In the genomic region with DNA sequence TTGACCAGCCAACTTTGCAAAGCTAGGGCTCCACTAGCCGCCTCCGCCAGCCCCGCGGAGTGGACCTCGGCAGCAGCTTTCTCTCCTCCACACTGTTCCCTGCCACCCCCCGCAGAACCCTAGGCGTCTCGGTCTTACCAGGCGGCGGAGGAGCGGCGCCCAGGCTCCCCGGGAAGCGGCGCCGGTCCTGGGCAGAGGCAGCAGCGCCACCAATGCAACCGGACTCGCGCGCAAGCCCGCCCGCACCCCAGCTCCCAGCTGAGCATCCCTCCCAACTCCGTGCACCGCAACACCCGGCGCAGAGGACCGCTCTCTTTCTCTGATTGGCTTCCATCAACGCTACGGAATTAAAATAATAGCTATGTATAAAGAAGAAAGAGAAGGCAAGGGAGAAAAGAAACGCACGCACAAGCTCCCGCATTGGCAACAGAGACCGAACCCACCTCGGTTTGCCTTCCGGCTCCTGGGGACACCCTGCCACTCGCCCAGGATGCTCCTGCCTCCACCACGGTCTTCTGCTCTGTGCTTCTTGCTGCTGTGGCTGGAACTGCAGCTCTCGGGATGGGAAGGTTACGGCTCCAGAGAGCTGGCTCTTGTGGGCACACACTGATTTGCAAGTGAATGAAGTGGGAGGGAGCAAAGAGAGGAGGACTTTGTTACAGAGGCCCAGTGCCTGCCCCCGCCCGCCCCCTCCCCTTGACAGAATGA, we compare ENCODE assay signal across 8 mouse cellular contexts. TPM values are rescaled to one million over a fixed set of nuclear protein-coding genes. Genes with fewer than 3 reads are reported as not detected.
A peak's percentile ranks its signal among the peaks of the same experiment; 100 is the strongest.
DNase-seq lines count a peak whose midpoint lies in the region; ATAC-seq and TF ChIP-seq lines count a peak whose summit lies in the region.

A gene (minus strand): TSS at position 605 of the 708 bp plus-strand sequence.

- no peaks in the 10 kb centered on the region for H3K36me3 ChIP-seq in forebrain, postnatal 0 days (ENCODE audit: insufficient read depth)
- H3K36me3 ChIP-seq in intestine, postnatal 0 days (ENCODE audit: control insufficient read depth, insufficient read depth), result no peaks in the 10 kb centered on the region
- no peaks in the 10 kb centered on the region for H3K36me3 ChIP-seq in midbrain, embryonic 12.5 days

- no peaks in the 10 kb centered on the region for H3K9me3 ChIP-seq in forebrain, postnatal 0 days (ENCODE audit: low read length)
- H3K9me3 ChIP-seq in intestine, postnatal 0 days (ENCODE audit: control insufficient read depth), result no peaks in the 10 kb centered on the region
- H3K9me3 ChIP-seq in midbrain, embryonic 12.5 days, result no peaks in the 10 kb centered on the region

- no peaks in the 10 kb centered on the region for H3K4me1 ChIP-seq in forebrain, postnatal 0 days (ENCODE audit: insufficient read depth)
- no peaks in the 10 kb centered on the region for H3K4me1 ChIP-seq in intestine, postnatal 0 days (replicated peaks; ENCODE audit: control insufficient read depth, insufficient read depth, low read length)
- H3K4me1 ChIP-seq in midbrain, embryonic 12.5 days, result peaks cover 23% of the 10 kb centered on the region

- H3K9ac ChIP-seq in forebrain, postnatal 0 days, result peak within 1 kb of the TSS; percentile 52
- no peak within 1 kb of the TSS for H3K9ac ChIP-seq in intestine, postnatal 0 days (ENCODE audit: low read depth, low read length)
- peak within 1 kb of the TSS; percentile 70 for H3K9ac ChIP-seq in midbrain, embryonic 12.5 days (replicated peaks)

- peak; percentile 37 for DNase-seq in gastrocnemius, postnatal 10 days
- no peak for DNase-seq in gastrocnemius, adult 18-20 months (ENCODE audit: low spot score)
- peak; percentile 10 to 39 for DNase-seq in cerebellum, adult 18-20 months
- DNase-seq in forebrain, postnatal 0 days, result peak; percentile 76
- peak; percentile 68 to 70 for DNase-seq in left cerebral cortex, postnatal 14 days (ENCODE audit: low spot score in 2 of 2)
- no peak for DNase-seq in natural killer cell, adult 2 months (ENCODE audit: low spot score in 2 of 2)

- H3K27ac ChIP-seq in forebrain, postnatal 0 days (ENCODE audit: low read depth, low read length), result peak within 1 kb of the TSS; percentile 80
- H3K27ac ChIP-seq in intestine, postnatal 0 days (ENCODE audit: low read depth, low read length), result no peak within 1 kb of the TSS
- H3K27ac ChIP-seq in midbrain, embryonic 12.5 days (replicated peaks), result peak within 1 kb of the TSS; percentile 84

- intact Hi-C loops in left cerebral cortex, postnatal 14 days (cut with DNase I), result loop anchor here (5.0 to 10.0 kb wide), 4 partner anchors 36 to 298 kb away; no protein-coding TSS in a partner anchor

- ATAC-seq in forebrain, postnatal 0 days, result peak; percentile 93
- ATAC-seq in intestine, postnatal 0 days, result peak; percentile 46
- ATAC-seq in midbrain, embryonic 12.5 days (ENCODE audit: low FRiP score, low read depth), result peak; percentile 95

- H3K4me3 ChIP-seq in forebrain, postnatal 0 days (ENCODE audit: low read depth, low read length), result peak within 1 kb of the TSS; percentile 65
- H3K4me3 ChIP-seq in intestine, postnatal 0 days (ENCODE audit: low read depth, low read length), result peak within 1 kb of the TSS; percentile 49
- H3K4me3 ChIP-seq in midbrain, embryonic 12.5 days, result peak within 1 kb of the TSS; percentile 68

- WGBS in forebrain, postnatal 0 days, result under 1% methylated on average over 42 of the region's 42 CpGs
- WGBS in intestine, postnatal 0 days, result 2% methylated on average over 42 of the region's 42 CpGs
- under 1% methylated on average over 42 of the region's 42 CpGs for WGBS in midbrain, embryonic 12.5 days

- no peaks in the 10 kb centered on the region for H3K27me3 ChIP-seq in forebrain, postnatal 0 days (ENCODE audit: insufficient read depth, low read length)
- peaks cover 13% of the 10 kb centered on the region; the same call in 1 of the 2 replicates for H3K27me3 ChIP-seq in intestine, postnatal 0 days (replicated peaks; ENCODE audit: control insufficient read depth, insufficient read depth, low read length)
- H3K27me3 ChIP-seq in midbrain, embryonic 12.5 days, result peaks cover 22% of the 10 kb centered on the region

- TF ChIP-seq CTCF in forebrain, postnatal 0 days (IDR thresholded peaks at IDR 0.05; ENCODE audit: low read depth), result peak; percentile 59
- TF ChIP-seq CTCF in intestine, postnatal 0 days (IDR thresholded peaks at IDR 0.05; ENCODE audit: low read depth), result peak; percentile 33

- H3K4me2 ChIP-seq in forebrain, postnatal 0 days (ENCODE audit: low read depth), result peak within 1 kb of the TSS; percentile 93
- peak within 1 kb of the TSS; percentile 73 for H3K4me2 ChIP-seq in intestine, postnatal 0 days (replicated peaks; ENCODE audit: low read depth)
- peak within 1 kb of the TSS; percentile 82 for H3K4me2 ChIP-seq in midbrain, embryonic 12.5 days (replicated peaks)

RNA-seq across cellular contexts. Expression of the gene that starts here (rescaled TPM):
- total RNA-seq in gastrocnemius, postnatal 10 days (2021), result 1 to 10 TPM; 1.5 to 2.0 TPM
- total RNA-seq in gastrocnemius, adult 18-20 months (2021), result under 1 TPM; 0.14 to 0.23 TPM
- total RNA-seq in forebrain, postnatal 0 days (2014; rRNA removed), result 12.1 and 14.1 TPM in 2 replicates
- polyA plus RNA-seq in forebrain, postnatal 0 days (2015; fragmentation: Nextera tagmentation; extraction: Ambion mirVana), result 6.1 and 9.8 TPM in 2 replicates
- 2.7 and 3.0 TPM in 2 replicates for polyA plus RNA-seq in intestine, postnatal 0 days (2015; fragmentation: Nextera tagmentation; extraction: Ambion mirVana)
- 10 to 100 TPM; 31.3 to 36.9 TPM for total RNA-seq in left cerebral cortex, postnatal 14 days (2021)
- polyA plus RNA-seq in midbrain, embryonic 12.5 days (2016; fragmentation: Nextera tagmentation; extraction: Ambion mirVana), result 7.0 and 9.4 TPM in 2 replicates

Comparison
In these comparisons a context has a peak if more than half of its experiments do, and no peak if none do; other contexts are left out.
1. DNase-seq: peak in gastrocnemius, postnatal 10 days (single experiment), cerebellum, adult 18-20 months (2 of 2), forebrain, postnatal 0 days (single experiment) and left cerebral cortex, postnatal 14 days (2 of 2); none in gastrocnemius, adult 18-20 months (single experiment) and natural killer cell, adult 2 months (0 of 2).
2. Peak in every context shown above with its lines, with median percentiles within 50 percentile points of each other: ATAC-seq, H3K4me2 ChIP-seq and H3K4me3 ChIP-seq.